Mouse (Mus musculus): Measurements from ENCODE around the gene Ctbp1. TPM values are rescaled to one million over a fixed set of nuclear protein-coding genes. Genes with fewer than 3 reads are reported as not detected.

Gene Ctbp1
- total RNA-seq, 2 experiments from 2014 or later, result 202 to 219 TPM

- no peak for DNase-seq
- intact Hi-C loops (cut with DNase I), result loop anchor here (2.0 kb wide), 1 partner anchor 45 kb away; no protein-coding TSS in a partner anchor
Measured at GRCm38 (mm10) chr5:33248186-33248585, 26.6 kb downstream of the Ctbp1 start.

- intact Hi-C loops (cut with DNase I), result no loop called here
- no peak for DNase-seq
Measured at GRCm38 (mm10) chr5:33247387-33247786, 27.4 kb downstream of the Ctbp1 start.

GRCm38 (mm10) chr5:33245701-33246100 is 29.1 kb downstream of the Ctbp1 start:
- DNase-seq, result peak; percentile 76 to 82
- intact Hi-C loops (cut with DNase I), result no loop called here

GRCm38 (mm10) chr5:33244377-33244920 is 30.3 kb downstream of the Ctbp1 start:
- intact Hi-C loops (cut with DNase I), result no loop called here
- DNase-seq, result no peak

GRCm38 (mm10) chr5:33239934-33240333 is 34.9 kb downstream of the Ctbp1 start:
- DNase-seq, result no peak
- intact Hi-C loops (cut with DNase I), result no loop called here

GRCm38 (mm10) chr5:33239111-33239714 is 35.6 kb downstream of the Ctbp1 start:
- DNase-seq, result no peak
- intact Hi-C loops (cut with DNase I), result no loop called here

GRCm38 (mm10) chr5:33238256-33238645 is 36.5 kb downstream of the Ctbp1 start:
- intact Hi-C loops (cut with DNase I), result no loop called here
- no peak for DNase-seq

GRCm38 (mm10) chr5:33237600-33238255 is 37.1 kb downstream of the Ctbp1 start:
- DNase-seq, result no peak
- intact Hi-C loops (cut with DNase I), result loop anchor here (2.0 kb wide), 1 partner anchor 15 kb away; no protein-coding TSS in a partner anchor

GRCm38 (mm10) chr5:33234391-33235031 is 40.3 kb downstream of the Ctbp1 start:
- peak in 1 of 2 experiments; percentile 16 for DNase-seq
- intact Hi-C loops (cut with DNase I), result no loop called here

GRCm38 (mm10) chr5:33232791-33233190 is 42.0 kb downstream of the Ctbp1 start:
- intact Hi-C loops (cut with DNase I), result no loop called here
- no peak for DNase-seq

- DNase-seq, result no peak
- intact Hi-C loops (cut with DNase I), result no loop called here
Measured at GRCm38 (mm10) chr5:33230285-33230684, 44.5 kb downstream of the Ctbp1 start.

GRCm38 (mm10) chr5:33228428-33228827 is 46.4 kb downstream of the Ctbp1 start:
- DNase-seq, result no peak
- intact Hi-C loops (cut with DNase I), result no loop called here

- DNase-seq, result no peak
- intact Hi-C loops (cut with DNase I), result no loop called here
Measured at GRCm38 (mm10) chr5:33225673-33226072, 49.1 kb downstream of the Ctbp1 start.

GRCm38 (mm10) chr5:33224491-33224890 is 50.3 kb downstream of the Ctbp1 start:
- intact Hi-C loops (cut with DNase I), result no loop called here
- DNase-seq, result no peak

- DNase-seq, result no peak
Measured at GRCm38 (mm10) chr5:33222841-33223744, 51.7 kb downstream of the Ctbp1 start.

GRCm38 (mm10) chr5:33222389-33222788 is 52.4 kb downstream of the Ctbp1 start:
- no peak for DNase-seq
- intact Hi-C loops (cut with DNase I), result loop anchor here (2.0 kb wide), 1 partner anchor 14 kb away; no protein-coding TSS in a partner anchor

More at GRCm38 (mm10) chr5:33222841-33223744, 51.7 kb downstream of the Ctbp1 start:
- intact Hi-C loops (cut with DNase I), result loop anchor here (2.0 kb wide), 1 partner anchor 14 kb away; no protein-coding TSS in a partner anchor

GRCm38 (mm10) chr5:33220350-33221044 is 54.3 kb downstream of the Ctbp1 start:
- no peak for DNase-seq
- intact Hi-C loops (cut with DNase I), result no loop called here

GRCm38 (mm10) chr5:33219831-33220230 is 55.0 kb downstream of the Ctbp1 start:
- no peak for DNase-seq
- intact Hi-C loops (cut with DNase I), result no loop called here

GRCm38 (mm10) chr5:33218746-33219449 is 55.9 kb downstream of the Ctbp1 start:
- DNase-seq, result no peak
- intact Hi-C loops (cut with DNase I), result no loop called here

All from gastrocnemius, postnatal 36 days (tissue).